Mouse (Mus musculus) v-Abl transformed pro-B cells (cell line): ENCODE measurements around the gene Kcnk12.

Source experiments
- in situ Hi-C, 2 experiments: fragments of 400-800 bp; cut with MboI; formaldehyde crosslinking; loops; one replicate each; pipeline ENCODE4 v1.15.1; 2025; ENCODE audit not compliant: unreplicated experiment in 2 of 2

Gene Kcnk12

DNA sequence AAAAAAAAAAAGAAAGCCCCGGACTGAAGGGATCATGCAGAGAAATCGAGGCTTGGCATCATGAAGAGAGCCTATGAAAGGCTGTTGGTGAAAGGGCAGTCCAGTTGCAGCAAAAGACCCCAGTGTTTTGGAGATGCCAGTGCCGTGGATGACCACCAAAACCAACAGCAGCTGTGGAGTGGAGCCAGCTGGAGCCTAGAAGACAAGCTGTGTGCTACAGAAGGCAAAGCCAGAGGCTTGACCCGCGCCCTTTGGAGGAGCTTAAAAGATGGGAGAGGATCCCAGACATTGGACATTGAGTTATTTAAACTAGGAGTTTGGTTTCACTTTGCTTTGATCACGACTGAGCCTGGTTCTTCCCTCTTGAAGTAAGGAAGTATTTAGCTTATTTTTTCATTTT is 9.6 kb downstream of the Kcnk12 start:
- in situ Hi-C loops, result no loop called here

- in situ Hi-C loops, result no loop called here
Measured at GRCm38 (mm10) chr17:87787711-87788110, 10.1 kb downstream of the Kcnk12 start.

GRCm38 (mm10) chr17:87785721-87786120 is 12.1 kb downstream of the Kcnk12 start:
- in situ Hi-C loops, result no loop called here

DNA sequence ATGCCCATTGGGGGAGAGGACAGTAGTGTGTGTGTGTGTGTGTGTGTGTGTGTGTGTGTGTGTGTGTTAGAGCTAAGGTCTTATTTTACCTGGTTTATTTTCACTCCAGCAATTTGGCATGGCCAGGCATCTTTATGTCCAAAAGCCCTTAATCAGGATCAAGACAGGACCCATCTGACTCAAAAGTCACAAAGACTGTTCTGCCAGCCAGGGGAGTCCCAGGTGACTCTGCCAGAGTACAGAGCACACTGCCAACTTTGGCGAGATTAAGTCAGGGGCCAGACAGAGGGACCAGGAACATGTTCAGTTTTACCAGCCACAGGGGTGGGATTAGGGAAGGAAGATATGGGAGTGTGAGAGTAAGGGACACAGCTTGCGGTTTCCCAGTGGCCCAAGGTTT is 12.9 kb downstream of the Kcnk12 start:
- in situ Hi-C loops, result no loop called here

- in situ Hi-C loops, result no loop called here
Measured at GRCm38 (mm10) chr17:87784141-87784831, 13.5 kb downstream of the Kcnk12 start.

DNA sequence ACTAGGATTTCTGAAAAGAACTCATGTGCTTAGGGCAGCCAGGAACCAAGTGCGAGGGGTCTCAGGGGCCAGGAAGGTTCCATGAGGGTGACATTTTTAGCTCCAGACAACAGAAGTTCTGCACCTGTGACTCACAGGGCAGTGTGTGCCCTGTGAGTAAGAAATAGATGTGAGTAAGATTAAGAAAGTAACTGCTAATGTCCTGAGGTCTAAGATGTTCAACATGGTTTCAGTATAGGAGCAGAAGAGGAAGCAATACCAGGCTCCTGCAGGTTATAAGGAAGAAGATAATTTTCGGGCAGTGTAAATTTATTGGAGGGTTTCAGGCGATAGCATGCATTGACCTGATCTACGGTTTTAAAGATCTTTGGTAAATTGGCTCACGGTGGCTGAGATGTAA is 16.6 kb downstream of the Kcnk12 start:
- in situ Hi-C loops, result no loop called here

DNA sequence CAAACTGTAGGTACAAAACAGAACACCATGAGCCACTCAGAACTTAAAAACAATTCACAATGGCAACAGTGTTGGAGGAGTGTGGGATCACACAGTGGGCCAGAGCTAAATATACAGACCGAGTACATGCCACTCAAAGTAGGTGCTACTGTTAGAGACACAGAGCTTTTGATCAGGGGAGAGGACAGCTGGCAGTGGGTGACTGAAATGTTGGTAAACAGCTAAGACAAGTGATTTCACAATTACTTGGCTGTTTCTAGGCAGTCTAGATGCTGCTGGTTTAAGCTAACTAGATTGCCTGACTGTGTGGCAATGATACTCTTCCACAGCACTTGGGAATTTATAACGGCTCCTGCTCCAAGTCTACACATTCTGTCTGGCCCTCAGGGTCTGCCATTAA is 17.6 kb downstream of the Kcnk12 start:
- in situ Hi-C loops, result no loop called here

DNA sequence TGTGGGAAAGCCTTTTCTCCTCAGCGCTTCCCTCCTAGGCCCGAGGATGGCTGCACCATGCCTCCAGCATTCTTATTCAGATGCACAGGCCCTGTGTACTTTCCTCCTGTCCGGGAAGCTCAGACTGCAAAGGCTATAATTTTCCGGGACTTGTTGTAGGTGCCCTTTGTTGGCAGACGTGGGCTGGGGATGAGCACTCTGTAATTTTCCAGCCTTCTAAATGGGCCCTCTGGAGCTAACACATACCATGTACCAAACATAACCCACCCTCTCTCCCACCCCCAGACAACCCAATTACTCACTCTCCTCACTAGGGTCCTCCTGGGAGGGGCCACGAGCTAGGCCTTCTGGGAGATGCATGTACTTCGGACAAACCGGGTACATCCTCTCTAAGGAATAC is 22.8 kb downstream of the Kcnk12 start:
- in situ Hi-C loops, result no loop called here

DNA sequence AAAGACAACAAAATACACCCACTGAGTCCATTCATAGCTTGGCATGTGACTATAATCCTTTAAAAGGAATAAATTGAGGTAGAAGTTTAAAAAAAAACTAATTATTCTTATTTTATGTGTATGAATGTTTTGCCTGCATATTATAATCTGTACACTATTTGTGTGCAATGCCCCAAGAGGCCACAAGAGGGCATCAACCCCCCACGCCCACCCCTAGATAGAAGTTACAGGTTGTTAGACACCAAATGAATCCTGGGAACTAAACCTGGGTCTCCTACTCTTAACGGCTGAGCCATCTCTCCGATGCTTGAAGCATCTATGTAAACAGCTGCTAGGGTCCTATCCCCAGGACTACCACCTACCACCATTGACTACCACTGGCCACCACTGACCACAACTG is 24.6 kb downstream of the Kcnk12 start:
- in situ Hi-C loops, result no loop called here

- in situ Hi-C loops, result no loop called here
Measured at GRCm38 (mm10) chr17:87770766-87771165, 27.0 kb downstream of the Kcnk12 start.

DNA sequence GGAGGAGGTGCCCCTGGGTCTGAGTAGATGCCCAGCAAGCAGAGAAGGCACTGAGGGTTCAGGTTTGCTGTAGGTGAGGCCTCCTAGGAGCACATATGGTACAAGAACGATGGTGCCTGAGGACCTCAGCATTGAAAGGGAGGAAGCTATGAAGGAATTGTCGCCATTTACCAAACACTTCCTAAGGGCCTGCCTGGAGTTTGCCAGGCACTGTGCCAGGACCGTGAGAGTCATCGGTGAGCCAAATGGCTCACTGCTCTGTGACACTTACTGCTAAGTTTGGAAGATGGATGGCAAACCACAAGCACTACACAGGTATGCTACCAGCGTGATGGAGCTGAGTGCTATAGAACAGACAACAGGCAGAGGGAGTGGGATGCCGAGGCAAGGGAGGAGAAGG is 30.9 kb downstream of the Kcnk12 start:
- in situ Hi-C loops, result no loop called here

DNA sequence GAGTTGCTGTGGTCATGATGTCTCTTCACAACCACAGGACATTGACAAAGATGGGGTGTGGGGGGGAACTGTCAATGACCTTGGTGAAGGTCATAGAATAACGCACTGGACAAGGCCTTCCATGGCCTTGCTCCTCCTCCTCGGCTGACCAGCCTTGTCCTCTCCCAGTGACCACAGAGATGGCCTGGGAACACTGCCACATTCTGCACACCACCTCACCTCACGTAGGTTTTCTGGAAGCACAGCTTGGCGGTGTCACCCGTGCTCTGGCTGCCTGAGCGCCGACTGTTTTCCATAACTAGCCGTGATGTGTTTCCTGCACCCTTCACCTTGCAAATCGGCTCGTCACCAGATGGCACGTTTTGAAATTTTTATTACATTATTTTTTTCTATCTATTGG is 32.8 kb downstream of the Kcnk12 start:
- in situ Hi-C loops, result no loop called here

- in situ Hi-C loops, result no loop called here
Measured at GRCm38 (mm10) chr17:87763146-87763545, 34.6 kb downstream of the Kcnk12 start.

GRCm38 (mm10) chr17:87760315-87760714 is 37.5 kb downstream of the Kcnk12 start:
- in situ Hi-C loops, result no loop called here

DNA sequence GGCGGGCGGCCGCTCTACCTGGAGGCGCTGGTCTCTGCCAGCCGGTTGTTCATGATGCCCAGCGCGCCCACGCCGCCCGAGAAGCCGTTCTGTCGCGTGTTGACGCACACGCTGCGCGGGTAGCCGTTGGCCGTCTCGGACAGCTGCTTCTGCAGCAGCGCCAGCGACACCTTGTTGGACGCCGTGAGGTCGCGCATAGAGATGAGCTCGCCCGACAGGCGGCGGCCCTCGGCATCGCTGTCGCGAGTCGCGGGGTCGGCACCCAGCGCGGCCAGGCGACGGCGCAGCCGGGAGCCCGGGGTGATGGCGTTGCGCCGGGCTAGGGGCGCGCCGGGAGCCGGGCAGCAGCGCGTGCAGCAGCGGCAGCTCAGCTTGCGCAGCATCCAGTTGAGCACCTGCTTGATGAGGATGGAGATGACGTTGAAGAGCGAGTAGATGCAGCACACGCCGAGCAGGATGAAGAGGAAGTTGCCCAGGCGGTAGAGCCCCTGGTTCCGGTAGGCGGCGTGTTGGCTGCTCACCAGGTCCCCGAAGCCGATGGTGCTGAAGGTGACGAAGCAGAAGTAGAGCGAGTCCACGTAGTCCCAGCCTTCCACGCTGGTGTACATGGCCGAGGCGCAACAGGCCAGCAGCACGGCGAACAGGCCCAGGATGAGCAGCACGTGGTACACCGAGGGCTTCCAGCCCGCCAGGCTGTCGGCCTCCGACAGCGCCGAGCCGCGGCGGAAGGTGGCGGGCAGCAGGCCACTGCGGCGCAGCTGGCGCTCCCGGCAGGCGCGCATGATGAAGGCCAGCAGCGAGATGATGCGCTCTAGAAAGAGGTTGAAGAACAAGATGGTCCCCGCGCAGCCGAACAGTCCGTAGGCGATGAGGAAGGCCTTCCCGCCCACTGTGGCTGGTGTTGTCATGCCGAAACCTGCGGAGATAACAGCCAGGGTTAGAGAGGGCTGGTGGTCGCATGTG is 51.6 kb downstream of the Kcnk12 start:
- in situ Hi-C loops, result no loop called here

- in situ Hi-C loops, result no loop called here
Measured at GRCm38 (mm10) chr17:87744985-87745925, 52.5 kb downstream of the Kcnk12 start.

DNA sequence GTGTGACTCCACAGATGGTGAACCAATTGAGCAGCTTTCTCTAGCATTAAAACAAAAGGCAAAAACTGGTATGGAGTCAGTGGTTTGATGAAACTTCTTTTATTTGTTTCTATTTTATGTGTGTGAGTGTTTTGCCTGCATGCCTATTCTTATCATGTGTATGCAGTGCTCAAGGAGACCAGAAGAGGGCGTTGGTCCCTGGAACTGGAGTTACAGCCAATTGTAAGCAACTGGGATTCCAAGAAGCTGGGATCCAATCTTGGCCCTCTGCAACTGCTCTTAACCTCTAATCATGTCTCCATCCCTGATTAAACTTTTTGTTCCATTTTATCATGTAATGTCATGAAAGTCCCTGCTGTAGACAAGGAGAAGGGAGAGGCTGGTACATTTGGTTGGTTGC is 58.0 kb downstream of the Kcnk12 start:
- in situ Hi-C loops, result no loop called here

GRCm38 (mm10) chr17:87737144-87737543 is 60.6 kb downstream of the Kcnk12 start:
- in situ Hi-C loops, result no loop called here

GRCm38 (mm10) chr17:87734471-87734870 is 63.3 kb downstream of the Kcnk12 start:
- in situ Hi-C loops, result no loop called here

DNA sequence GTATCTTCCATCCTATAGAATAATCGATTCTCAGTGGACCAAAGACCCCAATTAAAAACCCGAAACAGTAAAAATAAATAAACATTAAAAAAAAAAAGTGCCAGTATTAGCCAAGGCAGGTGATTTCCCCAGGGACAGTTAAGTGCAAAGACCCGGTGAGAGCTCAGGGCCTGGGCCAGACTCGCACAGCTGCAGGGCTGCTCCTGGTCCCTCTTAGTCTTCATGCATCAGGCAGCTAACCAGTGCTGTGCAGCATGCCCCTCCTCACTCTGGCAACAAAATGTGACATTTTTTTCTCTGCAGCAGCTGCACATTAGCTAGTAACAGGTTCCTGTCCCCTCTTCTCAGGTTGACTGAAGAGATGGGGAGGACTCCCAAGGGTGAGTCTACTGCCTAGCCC is 65.8 kb downstream of the Kcnk12 start:
- in situ Hi-C loops, result no loop called here
